Mouse (Mus musculus) kidney, adult 2 months (tissue): ENCODE results near the gene Atl3. TPM values are rescaled to one million over a fixed set of nuclear protein-coding genes. Genes with fewer than 3 reads are reported as not detected.

Experiments used
- DNase-seq: peaks from one replicate; pipeline ENCODE4 v3.0.0; 2021
- H3K27ac ChIP-seq: fragments of 200-500 bp; 2 replicates; pipeline ENCODE4 v1.5.1; 2012; ENCODE audit warnings: low read depth, low read length, control low read depth, inconsistent platforms; ENCODE audit not compliant: insufficient read depth
- H3K27me3 ChIP-seq: fragments of 200-500 bp; replicated peaks from 2 replicates; pipeline ENCODE4 v1.6.1; 2012; ENCODE audit warnings: mild to moderate bottlenecking, moderate library complexity, low read length, inconsistent platforms; ENCODE audit not compliant: control insufficient read depth, insufficient read depth
- H3K36me3 ChIP-seq: fragments of 200-500 bp; 2 replicates; pipeline ENCODE4 v1.6.1; 2012; ENCODE audit warnings: mild to moderate bottlenecking, moderate library complexity, low read length, inconsistent platforms; ENCODE audit not compliant: control insufficient read depth, insufficient read depth
- H3K4me1 ChIP-seq: fragments of 200-500 bp; 2 replicates; pipeline ENCODE4 v1.6.1; 2011; ENCODE audit warnings: low read length; ENCODE audit not compliant: control insufficient read depth, insufficient read depth
- H3K4me3 ChIP-seq: fragments of 200-500 bp; 2 replicates; pipeline ENCODE4 v1.5.1; 2011; ENCODE audit warnings: mild to moderate bottlenecking, low read depth, low read length, control low read depth; ENCODE audit not compliant: insufficient read depth
- CTCF ChIP-seq: fragments of 200-500 bp; conservative IDR thresholded peaks from 2 replicates; pipeline ENCODE4 v1.5.1; 2011; ENCODE audit warnings: low read depth, mild to moderate bottlenecking, control low read depth, low read length, moderate library complexity, mixed read lengths; ENCODE audit not compliant: insufficient read depth, insufficient read length
- POLR2A ChIP-seq: fragments of 200-500 bp; IDR thresholded peaks from one replicate; pipeline ENCODE4 v1.6.1; 2011; ENCODE audit warnings: low read depth, low read length, control low read depth
- WGBS: fragments of 180-500 bp; shearing (Covaris S2); methylation state at CpG from one replicate; pipeline ENCODE4 v1.1.7; 2018; 5-methylcytosine and 5-hydroxymethylcytosine counted together
- polyA plus RNA-seq: library from polyadenylated mRNA; depleted of rRNA; stranded (reverse); fragments of >200 nt; gene quantifications from 2 replicates; pipeline ENCODE4 v1.2.3, GENCODE M21; 2012

Gene Atl3
- polyA plus RNA-seq, 1 experiment: 20.4 TPM

GRCm38 (mm10) chr19:7523292-7523691 lies 29.5 kb downstream of the Atl3 start:
- no peaks in the 10 kb centered on the region for H3K4me1 ChIP-seq
- peaks cover 12% of the 10 kb centered on the region for H3K36me3 ChIP-seq
- no peak overlapping the region for H3K27ac ChIP-seq
- WGBS: 98% methylated on average over 1 of the region's 1 CpGs
- no peaks in the 10 kb centered on the region for H3K27me3 ChIP-seq
- no peak for TF ChIP-seq POLR2A
- TF ChIP-seq CTCF: no peak
- no peak overlapping the region for H3K4me3 ChIP-seq
- DNase-seq: peak; percentile 21

- Histone ChIP-seq H3K36me3 (peaks cover 9% of the 10 kb centered on the region), H3K4me3 (no peak overlapping the region), H3K27ac (no peak overlapping the region), H3K27me3 (no peaks in the 10 kb centered on the region), H3K4me1 (no peaks in the 10 kb centered on the region)
- DNase-seq: no peak
- no peak for TF ChIP-seq CTCF
- no peak for TF ChIP-seq POLR2A
Observed at GRCm38 (mm10) chr19:7523781-7524180, 29.9 kb downstream of the Atl3 start.

- H3K4me3 ChIP-seq: no peak overlapping the region
- H3K36me3 ChIP-seq: peaks cover 11% of the 10 kb centered on the region
- DNase-seq: no peak
- H3K27ac ChIP-seq: no peak overlapping the region
- no peaks in the 10 kb centered on the region for H3K4me1 ChIP-seq
- TF ChIP-seq CTCF (no peak), POLR2A (no peak)
- 69% methylated on average over 3 of the region's 3 CpGs for WGBS
- no peaks in the 10 kb centered on the region for H3K27me3 ChIP-seq
Observed at GRCm38 (mm10) chr19:7524879-7525278, 31.0 kb downstream of the Atl3 start.

- WGBS: 53% methylated on average over 7 of the region's 7 CpGs
- Histone ChIP-seq H3K36me3 (peaks cover 10% of the 10 kb centered on the region), H3K27me3 (no peaks in the 10 kb centered on the region), H3K4me1 (no peaks in the 10 kb centered on the region), H3K4me3 (no peak overlapping the region), H3K27ac (no peak overlapping the region)
- DNase-seq: peak; percentile 48
- TF ChIP-seq POLR2A (no peak), CTCF (peak; percentile 43)
Observed at GRCm38 (mm10) chr19:7528639-7529428, 35.0 kb downstream of the Atl3 start.

GRCm38 (mm10) chr19:7531906-7532305 lies 38.1 kb downstream of the Atl3 start:
- Histone ChIP-seq H3K27ac (no peak overlapping the region), H3K27me3 (no peaks in the 10 kb centered on the region), H3K36me3 (peaks cover 9% of the 10 kb centered on the region), H3K4me1 (no peaks in the 10 kb centered on the region), H3K4me3 (no peak overlapping the region)
- no peak for TF ChIP-seq POLR2A
- TF ChIP-seq CTCF: no peak
- 87% methylated on average over 5 of the region's 5 CpGs for WGBS
- no peak for DNase-seq

- 65% methylated on average over 5 of the region's 5 CpGs for WGBS
- TF ChIP-seq POLR2A (no peak), CTCF (no peak)
Observed at GRCm38 (mm10) chr19:7533891-7534290, 40.1 kb downstream of the Atl3 start.

GRCm38 (mm10) chr19:7548924-7549323 lies 55.1 kb downstream of the Atl3 start:
- Histone ChIP-seq H3K36me3 (no peaks in the 10 kb centered on the region), H3K4me3 (no peak overlapping the region), H3K27me3 (no peaks in the 10 kb centered on the region), H3K4me1 (no peaks in the 10 kb centered on the region), H3K27ac (no peak overlapping the region)
- 94% methylated on average over 3 of the region's 3 CpGs for WGBS
- TF ChIP-seq CTCF (no peak), POLR2A (no peak)
- no peak for DNase-seq

More at GRCm38 (mm10) chr19:7533891-7534290, 40.1 kb downstream of the Atl3 start:
- H3K27me3 ChIP-seq: no peaks in the 10 kb centered on the region
- peak; percentile 29 for DNase-seq
- H3K36me3 ChIP-seq: peaks cover 9% of the 10 kb centered on the region
- H3K4me1 ChIP-seq: no peaks in the 10 kb centered on the region
- no peak overlapping the region for H3K4me3 ChIP-seq
- no peak overlapping the region for H3K27ac ChIP-seq
